Mouse (Mus musculus) stomach, embryonic 16.5 days (tissue): Measurements from ENCODE around the gene Col6a5. TPM values are rescaled to one million over a fixed set of nuclear protein-coding genes. Genes with fewer than 3 reads are reported as not detected.
A peak's percentile ranks its signal among the peaks of the same experiment; 100 is the strongest.

Experiments
- ATAC-seq: fragments of 200-750 bp; cut with Nextera tagmentation; 2 replicates; pipeline ENCODE4 v1.8.0; 2017; ENCODE audit warnings: moderate number of reproducible peaks, moderate TSS enrichment; ENCODE audit not compliant: insufficient read depth, low FRiP score
- H3K27ac ChIP-seq: fragments of 300-500 bp; sonication (generic); 2 replicates; pipeline ENCODE4 v1.5.1; 2014; ENCODE audit warnings: low read length
- H3K27me3 ChIP-seq: fragments of 300-500 bp; sonication (generic); 2 replicates; pipeline ENCODE4 v1.6.1; 2014; ENCODE audit warnings: low read length, control low read depth, mixed read lengths; ENCODE audit not compliant: control insufficient read depth, insufficient read depth
- H3K36me3 ChIP-seq: fragments of 300-500 bp; sonication (generic); 2 replicates; pipeline ENCODE4 v1.6.1; 2014; ENCODE audit warnings: low read length; ENCODE audit not compliant: control insufficient read depth, insufficient read depth
- H3K4me1 ChIP-seq: fragments of 300-500 bp; sonication (generic); 2 replicates; pipeline ENCODE4 v1.6.1; 2014; ENCODE audit warnings: low read length, control low read depth, mixed read lengths; ENCODE audit not compliant: control insufficient read depth, insufficient read depth
- H3K4me2 ChIP-seq: fragments of 300-500 bp; sonication (generic); 2 replicates; pipeline ENCODE4 v1.6.1; 2014; ENCODE audit warnings: low read depth, low read length, mixed read lengths
- H3K4me3 ChIP-seq: fragments of 300-500 bp; sonication (generic); replicated peaks from 2 replicates; pipeline ENCODE4 v1.5.1; 2014; ENCODE audit warnings: mild to moderate bottlenecking, low read length
- H3K9ac ChIP-seq: fragments of 300-500 bp; sonication (generic); 2 replicates; pipeline ENCODE4 v1.6.1; 2014; ENCODE audit warnings: low read length
- H3K9me3 ChIP-seq: fragments of 300-500 bp; sonication (generic); replicated peaks from 2 replicates; pipeline ENCODE4 v1.6.1; 2016; ENCODE audit warnings: low read length, control low read depth; ENCODE audit not compliant: control insufficient read depth
- WGBS: fragments of 180-500 bp; shearing (Covaris S2); extraction: QIAGEN DNeasy Blood & Tissue Kit; methylation state at CpG from one replicate; pipeline ENCODE4 v1.1.7; 2014; 5-methylcytosine and 5-hydroxymethylcytosine counted together
- polyA plus RNA-seq: library from polyadenylated mRNA; unstranded; fragments of >200 nt; fragmentation: Nextera tagmentation; extraction: Ambion mirVana; gene quantifications from 2 replicates; pipeline ENCODE4 v1.2.1, GENCODE M21; 2015

Col6a5 gene
- polyA plus RNA-seq, 1 experiment from 2014 or later = 8.1 TPM

DNA sequence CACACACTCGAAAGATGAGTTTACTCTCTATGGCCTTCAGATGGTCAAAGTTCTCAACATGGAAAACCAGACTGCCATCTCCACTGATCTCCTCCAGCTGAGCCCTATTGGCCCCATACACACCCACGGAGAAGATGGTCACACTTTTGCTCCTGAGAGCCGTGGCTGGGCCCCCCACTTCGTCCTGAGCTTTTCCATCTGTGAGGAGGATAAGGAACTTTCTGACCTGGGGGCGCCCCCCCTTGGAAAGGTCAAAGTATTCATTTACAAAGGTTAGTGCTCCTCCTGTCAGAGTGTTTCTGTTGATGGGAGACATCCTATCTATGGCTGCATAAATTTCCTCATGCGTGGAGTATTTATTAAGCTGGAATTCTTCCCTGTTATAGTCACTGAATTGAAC is 26.6 kb downstream of the Col6a5 start:
- no peak for ATAC-seq
- Histone ChIP-seq H3K27ac (no peak overlapping the region), H3K4me3 (no peak overlapping the region), H3K9ac (no peak overlapping the region), H3K4me2 (no peak overlapping the region), H3K36me3 (no peaks in the 10 kb centered on the region), H3K9me3 (no peaks in the 10 kb centered on the region), H3K4me1 (no peaks in the 10 kb centered on the region), H3K27me3 (no peaks in the 10 kb centered on the region)
- WGBS = 53% methylated on average over 6 of the region's 6 CpGs

DNA sequence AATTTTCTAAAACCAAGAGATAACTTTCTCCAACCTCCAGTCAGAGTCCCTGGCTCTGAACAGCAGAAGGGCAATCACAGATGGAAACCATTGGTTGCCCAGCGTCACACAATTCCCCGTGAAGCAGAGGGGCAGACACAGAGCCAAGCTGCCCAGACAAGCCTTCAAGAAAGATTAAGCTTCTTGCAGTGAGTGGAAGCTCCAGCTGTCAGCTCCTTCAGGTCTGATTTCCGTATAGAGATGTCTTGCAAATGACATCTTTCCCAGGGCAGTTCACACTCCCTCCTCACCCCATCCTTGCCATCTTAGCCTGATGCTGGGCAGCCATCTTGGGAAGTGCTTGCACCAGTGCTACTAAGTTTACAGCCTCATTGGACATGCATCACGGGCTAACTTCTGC is 31.2 kb downstream of the Col6a5 start:
- 66% methylated on average over 4 of the region's 4 CpGs for WGBS
- Histone ChIP-seq H3K27me3 (no peaks in the 10 kb centered on the region), H3K36me3 (no peaks in the 10 kb centered on the region), H3K4me1 (no peaks in the 10 kb centered on the region), H3K9me3 (no peaks in the 10 kb centered on the region), H3K27ac (no peak overlapping the region), H3K4me2 (no peak overlapping the region), H3K4me3 (no peak overlapping the region), H3K9ac (no peak overlapping the region)
- no peak for ATAC-seq

DNA sequence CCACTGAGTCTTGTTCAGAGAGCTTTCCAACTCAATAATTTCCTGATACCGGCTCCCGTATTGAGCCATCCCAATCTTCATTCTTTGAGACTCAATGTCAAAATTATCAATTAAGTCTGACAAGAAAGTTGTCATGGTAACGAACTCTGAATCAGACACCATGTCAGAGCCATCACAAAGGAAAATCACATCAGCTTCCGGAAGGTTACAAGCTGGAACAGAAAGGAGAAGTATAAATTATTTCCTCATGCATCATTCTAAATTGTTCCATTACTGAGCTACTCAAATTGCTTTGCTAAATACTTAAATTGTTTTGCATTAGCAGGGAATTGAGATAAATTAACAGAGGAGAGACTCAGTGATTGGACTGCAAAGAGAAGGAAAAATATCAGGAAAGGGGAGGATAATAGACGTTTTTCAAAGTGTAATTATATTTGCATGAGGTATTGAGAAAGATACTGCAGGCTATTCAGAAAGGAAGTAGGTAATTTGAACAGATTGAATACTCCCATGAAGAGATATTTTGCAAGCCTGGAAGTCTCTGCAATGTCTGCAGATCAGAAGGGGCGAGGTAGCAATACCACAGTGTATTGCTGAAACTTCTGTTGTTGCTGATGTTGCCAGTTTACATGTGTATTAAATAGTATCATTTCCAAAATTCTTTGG is 31.9 kb downstream of the Col6a5 start:
- no peak overlapping the region for H3K27ac ChIP-seq
- 69% methylated on average over 6 of the region's 6 CpGs for WGBS
- no peaks in the 10 kb centered on the region for H3K4me1 ChIP-seq
- H3K4me3 ChIP-seq = no peak overlapping the region
- H3K9me3 ChIP-seq = no peaks in the 10 kb centered on the region
- H3K36me3 ChIP-seq = no peaks in the 10 kb centered on the region
- no peak overlapping the region for H3K4me2 ChIP-seq
- no peak for ATAC-seq
- no peak overlapping the region for H3K9ac ChIP-seq
- H3K27me3 ChIP-seq = no peaks in the 10 kb centered on the region

DNA sequence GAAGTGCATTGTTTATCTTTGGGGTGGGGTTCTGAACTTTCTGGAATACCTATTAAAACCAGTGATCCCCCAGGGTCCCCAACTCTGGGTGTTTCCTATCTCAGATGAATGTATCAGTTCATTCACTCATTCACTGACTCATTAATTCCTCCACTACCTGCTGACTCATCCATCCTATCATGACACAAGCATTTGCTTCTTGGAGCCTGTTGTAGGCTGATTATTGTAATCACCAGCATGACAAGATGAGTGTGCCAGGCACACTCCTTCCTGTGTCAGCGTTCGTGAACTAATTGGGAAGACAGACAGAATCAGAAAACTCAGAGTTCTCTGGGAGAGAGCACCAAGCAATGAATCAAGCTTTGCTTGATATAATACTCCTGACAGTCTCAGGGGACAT is 36.8 kb downstream of the Col6a5 start:
- Histone ChIP-seq H3K4me3 (no peak overlapping the region), H3K27me3 (no peaks in the 10 kb centered on the region), H3K4me2 (no peak overlapping the region), H3K27ac (no peak overlapping the region), H3K9me3 (no peaks in the 10 kb centered on the region), H3K36me3 (no peaks in the 10 kb centered on the region), H3K4me1 (no peaks in the 10 kb centered on the region), H3K9ac (no peak overlapping the region)
- no peak for ATAC-seq
- WGBS = 71% methylated on average over 2 of the region's 2 CpGs

DNA sequence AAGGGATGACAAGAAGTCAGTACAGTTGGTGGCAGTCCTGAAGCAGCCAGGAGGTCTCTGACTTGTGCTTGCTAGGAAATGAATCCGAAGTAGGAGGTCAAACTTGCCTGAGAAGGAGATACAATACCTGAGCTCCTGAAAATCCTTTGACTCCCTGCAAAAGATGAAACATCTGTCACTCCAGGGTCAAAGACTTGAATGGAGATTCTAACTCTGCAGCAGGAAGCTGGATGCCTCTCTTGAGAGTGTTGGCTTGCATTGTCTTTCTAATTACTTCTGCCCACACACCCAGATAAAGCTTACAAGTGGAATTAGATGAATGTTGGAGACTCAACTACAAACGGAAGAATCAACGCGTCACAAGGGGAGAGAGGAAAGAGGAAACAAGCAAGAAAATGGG is 45.3 kb downstream of the Col6a5 start:
- no peaks in the 10 kb centered on the region for H3K4me1 ChIP-seq
- no peak overlapping the region for H3K4me2 ChIP-seq
- H3K9me3 ChIP-seq = no peaks in the 10 kb centered on the region
- no peak overlapping the region for H3K27ac ChIP-seq
- H3K4me3 ChIP-seq = no peak overlapping the region
- no peaks in the 10 kb centered on the region for H3K36me3 ChIP-seq
- H3K27me3 ChIP-seq = no peaks in the 10 kb centered on the region
- ATAC-seq = no peak
- H3K9ac ChIP-seq = no peak overlapping the region
- 43% methylated on average over 4 of the region's 4 CpGs for WGBS

DNA sequence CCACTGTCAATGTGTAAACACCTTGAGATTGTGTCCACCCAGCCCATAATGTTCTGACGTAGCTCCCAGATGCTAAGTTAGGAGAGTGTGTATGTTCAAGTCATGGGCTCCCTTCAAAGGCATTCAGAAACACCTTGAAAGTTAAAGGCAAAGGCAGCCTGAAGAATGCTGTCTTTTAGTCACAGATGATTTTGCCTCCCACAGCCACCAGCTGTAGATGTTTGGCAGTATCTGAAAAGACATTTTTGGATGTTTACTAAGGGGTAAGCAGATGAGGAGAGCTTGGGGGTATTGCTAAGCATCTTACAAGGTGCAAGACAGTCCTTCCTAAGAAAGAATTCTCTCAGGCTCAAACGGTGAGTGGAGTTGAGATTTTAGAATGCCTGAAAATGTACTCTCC is 50.3 kb downstream of the Col6a5 start:
- no peaks in the 10 kb centered on the region for H3K36me3 ChIP-seq
- no peak for ATAC-seq
- no peak overlapping the region for H3K27ac ChIP-seq
- no peak overlapping the region for H3K4me3 ChIP-seq
- WGBS = 77% methylated on average over 2 of the region's 2 CpGs
- no peaks in the 10 kb centered on the region for H3K27me3 ChIP-seq
- no peak overlapping the region for H3K9ac ChIP-seq
- no peak overlapping the region for H3K4me2 ChIP-seq
- no peaks in the 10 kb centered on the region for H3K9me3 ChIP-seq
- H3K4me1 ChIP-seq = no peaks in the 10 kb centered on the region

DNA sequence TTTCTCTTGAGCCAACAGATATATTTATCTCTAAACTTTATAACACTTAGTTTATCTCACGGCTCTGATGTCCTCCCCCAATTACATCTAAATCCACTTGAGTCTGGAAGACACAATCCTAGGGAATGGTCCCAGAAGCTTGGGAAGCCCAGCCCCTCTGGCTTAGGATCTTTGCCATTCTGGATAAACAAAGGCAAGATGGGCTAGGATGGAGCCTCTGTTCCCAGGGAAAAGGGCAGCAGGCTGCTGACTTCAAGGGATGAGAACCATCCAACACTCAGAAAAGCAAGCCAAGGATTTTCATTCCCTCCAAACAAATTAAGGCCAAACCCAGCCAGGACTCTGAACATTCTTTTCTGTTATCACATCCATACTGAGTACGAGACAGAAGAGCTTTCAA is 51.1 kb downstream of the Col6a5 start:
- Histone ChIP-seq H3K9me3 (no peaks in the 10 kb centered on the region), H3K27me3 (no peaks in the 10 kb centered on the region), H3K4me2 (no peak overlapping the region), H3K4me3 (no peak overlapping the region), H3K4me1 (no peaks in the 10 kb centered on the region), H3K27ac (0 out of 2 replicates have a peak overlapping the region, but pooled peaks have one; percentile 21), H3K9ac (no peak overlapping the region), H3K36me3 (no peaks in the 10 kb centered on the region)
- peak; percentile 81 for ATAC-seq
- WGBS = 41% methylated on average over 2 of the region's 2 CpGs

DNA sequence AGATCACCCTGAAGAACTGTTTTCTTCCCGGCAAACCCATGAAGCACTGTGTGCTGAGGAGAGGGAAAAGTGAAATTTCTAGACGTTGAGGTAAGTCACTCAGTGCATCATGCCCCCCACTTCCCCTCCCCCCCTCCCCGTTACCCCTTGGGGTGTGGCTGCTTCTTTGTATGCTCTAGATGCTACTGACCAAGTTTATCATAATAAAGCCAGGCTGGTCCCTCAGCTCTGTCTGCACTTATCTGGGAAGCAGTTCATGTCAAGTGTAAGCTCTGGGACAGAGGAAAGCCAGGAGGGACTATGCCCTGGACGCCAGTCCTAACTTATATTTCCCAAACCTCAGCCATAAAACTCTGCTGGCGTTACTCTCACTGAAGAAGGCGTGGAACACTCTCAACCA is 53.0 kb downstream of the Col6a5 start:
- Histone ChIP-seq H3K27ac (no peak overlapping the region), H3K27me3 (no peaks in the 10 kb centered on the region), H3K4me3 (no peak overlapping the region), H3K4me2 (no peak overlapping the region), H3K36me3 (no peaks in the 10 kb centered on the region), H3K9ac (no peak overlapping the region), H3K9me3 (no peaks in the 10 kb centered on the region), H3K4me1 (no peaks in the 10 kb centered on the region)
- no peak for ATAC-seq
- 80% methylated on average over 6 of the region's 6 CpGs for WGBS

DNA sequence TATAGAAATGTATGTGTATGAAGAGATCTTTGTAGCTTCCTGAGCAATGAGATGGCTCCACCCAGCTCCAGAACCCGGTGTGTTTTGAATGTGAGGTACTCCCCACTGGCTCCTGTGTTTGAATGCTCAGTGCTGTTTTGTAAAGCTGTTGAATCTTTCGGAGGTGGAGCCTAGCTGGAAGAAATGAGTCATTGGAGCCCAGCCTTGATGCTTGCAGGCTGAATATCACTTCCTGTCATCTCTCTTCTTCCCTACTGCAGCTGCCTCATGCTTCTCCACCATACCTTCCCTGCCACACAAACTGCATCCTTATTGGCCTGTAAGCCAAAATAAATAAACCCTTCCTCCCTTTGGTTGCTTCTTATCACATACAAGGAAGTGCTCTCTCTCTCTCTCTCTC is 72.9 kb downstream of the Col6a5 start:
- WGBS = 19% methylated on average over 2 of the region's 2 CpGs
- no peaks in the 10 kb centered on the region for H3K27me3 ChIP-seq
- H3K4me1 ChIP-seq = no peaks in the 10 kb centered on the region
- no peaks in the 10 kb centered on the region for H3K9me3 ChIP-seq
- H3K36me3 ChIP-seq = no peaks in the 10 kb centered on the region
- H3K4me2 ChIP-seq = no peak overlapping the region
- no peak overlapping the region for H3K4me3 ChIP-seq
- no peak overlapping the region for H3K9ac ChIP-seq
- no peak for ATAC-seq
- no peak overlapping the region for H3K27ac ChIP-seq
